Mouse (Mus musculus) lung, postnatal 0 days (tissue): ENCODE measurements at regions not wholly inside any gene's neighbourhood (a gene's known extent, or its start where the extent isn't known, plus 50 kb on each side); places are given as distances from the start of the nearest gene placed in this dataset.

Source experiments
- CTCF ChIP-seq: IDR thresholded peaks from 2 replicates; pipeline ENCODE4 v1.5.1; 2016; ENCODE audit warnings: antibody characterized with exemption, mild to moderate bottlenecking
- EP300 ChIP-seq: IDR thresholded peaks from 2 replicates; pipeline ENCODE4 v1.6.1; 2016; ENCODE audit warnings: antibody characterized with exemption, mild to moderate bottlenecking, control low read depth

DNA sequence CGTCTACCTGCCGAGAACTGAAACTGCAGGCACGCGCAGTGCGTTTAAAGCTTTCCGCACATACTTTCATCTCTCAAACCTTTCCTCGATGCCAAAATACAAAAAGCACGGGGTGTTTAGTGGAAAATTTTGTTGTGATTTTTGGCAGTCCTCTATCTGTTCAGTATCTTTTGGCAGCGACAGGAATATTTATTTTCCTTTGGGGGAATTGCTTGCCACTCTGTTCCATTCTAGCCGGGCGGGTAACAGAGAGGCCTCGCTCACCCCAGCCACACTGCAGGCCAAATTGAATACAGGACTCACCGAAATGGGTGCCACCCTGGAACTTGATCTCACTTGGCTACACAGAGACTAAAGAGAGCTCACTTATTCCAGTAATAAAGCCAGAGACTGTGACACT is 97.8 kb upstream of the Mdm1 start:
- no peak for TF ChIP-seq CTCF
- TF ChIP-seq EP300: no peak
